Mouse (Mus musculus): ENCODE measurements around the gene Ckmt2. TPM values are rescaled to one million over a fixed set of nuclear protein-coding genes. Genes with fewer than 3 reads are reported as not detected.
A peak's percentile ranks its signal among the peaks of the same experiment; 100 is the strongest.

The Ckmt2 gene
- polyA plus RNA-seq, 1 experiment from 2014 or later, result not detected

DNA sequence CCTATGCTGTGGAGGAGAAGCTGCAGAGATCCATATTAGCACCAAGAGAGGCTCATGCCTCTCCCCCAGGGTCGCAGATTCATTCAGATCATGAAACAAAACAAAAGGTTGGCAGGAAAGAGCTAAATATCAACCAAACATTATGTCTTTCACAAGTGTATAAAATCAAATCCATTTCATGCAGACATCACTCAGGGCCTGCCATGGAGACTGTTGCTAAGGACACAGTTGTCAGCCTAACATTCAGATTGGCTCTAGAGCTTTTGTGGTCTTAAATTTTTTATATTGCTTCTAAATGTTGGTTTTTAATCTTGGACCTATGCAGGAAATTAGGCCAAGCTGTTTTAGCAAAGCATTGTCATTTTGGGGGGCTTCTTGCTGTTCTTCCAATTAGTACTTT, 8.1 kb downstream of the Ckmt2 start:
- no peaks in the 10 kb centered on the region for H3K27me3 ChIP-seq
- WGBS, result 75% methylated on average over 1 of the region's 1 CpGs
- no peak overlapping the region for H3K9ac ChIP-seq (replicated peaks)
- no peak overlapping the region for H3K4me2 ChIP-seq
- H3K27ac ChIP-seq, result no peak overlapping the region
- ATAC-seq (ENCODE audit: insufficient number of reproducible peaks, insufficient read depth, low FRiP score, low TSS enrichment, low read depth), result no peak
- H3K36me3 ChIP-seq, result no peaks in the 10 kb centered on the region
- no peaks in the 10 kb centered on the region for H3K4me1 ChIP-seq (replicated peaks)
- no peaks in the 10 kb centered on the region for H3K9me3 ChIP-seq
- H3K4me3 ChIP-seq (replicated peaks), result no peak overlapping the region

DNA sequence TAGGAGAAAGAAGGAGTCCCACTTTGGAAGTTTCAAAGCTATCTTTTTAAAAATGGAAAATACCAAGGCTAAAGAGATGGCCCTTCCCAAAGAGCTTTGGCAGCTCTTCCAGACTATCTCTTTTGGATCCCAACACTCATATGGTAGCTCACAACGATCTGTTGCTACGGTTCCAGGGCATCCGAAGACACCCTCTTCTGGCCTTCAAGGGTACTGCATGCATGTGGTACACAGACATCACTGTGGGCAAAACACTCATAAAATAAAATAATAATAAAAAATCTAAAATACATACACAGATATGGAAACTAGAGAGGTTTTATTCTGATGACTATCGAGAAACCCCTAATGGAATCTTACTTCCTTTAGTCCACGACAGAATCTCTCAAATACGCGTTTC, 17.9 kb downstream of the Ckmt2 start:
- no peak overlapping the region for H3K9ac ChIP-seq (replicated peaks)
- no peak overlapping the region for H3K27ac ChIP-seq
- H3K9me3 ChIP-seq, result no peaks in the 10 kb centered on the region
- H3K4me3 ChIP-seq (replicated peaks), result no peak overlapping the region
- no peaks in the 10 kb centered on the region for H3K27me3 ChIP-seq
- no peaks in the 10 kb centered on the region for H3K4me1 ChIP-seq (replicated peaks)
- ATAC-seq (ENCODE audit: insufficient number of reproducible peaks, insufficient read depth, low FRiP score, low TSS enrichment, low read depth), result no peak
- H3K4me2 ChIP-seq, result no peak overlapping the region
- no peaks in the 10 kb centered on the region for H3K36me3 ChIP-seq
- 79% methylated on average over 7 of the region's 7 CpGs for whole genome bisulfite sequencing

DNA sequence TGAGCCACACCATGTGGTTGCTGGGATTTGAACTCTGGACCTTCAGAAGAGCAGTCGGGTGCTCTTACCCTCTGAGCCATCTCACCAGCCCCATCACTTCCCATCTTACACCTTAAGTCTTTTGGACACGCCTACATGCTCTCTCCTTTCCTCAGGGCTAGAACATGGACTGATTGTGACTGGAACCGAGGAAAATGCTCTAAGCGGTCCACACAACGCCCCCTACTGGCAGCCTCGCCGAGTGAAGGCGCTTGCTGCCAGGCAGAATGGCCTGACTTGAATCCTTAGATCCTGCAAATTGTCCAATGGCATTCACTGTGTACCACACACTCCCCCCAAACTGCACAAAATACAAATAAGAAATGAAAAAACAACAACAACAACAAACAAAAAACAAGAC, 19.3 kb downstream of the Ckmt2 start:
- H3K9me3 ChIP-seq, result no peaks in the 10 kb centered on the region
- no peak overlapping the region for H3K4me2 ChIP-seq
- no peaks in the 10 kb centered on the region for H3K27me3 ChIP-seq
- WGBS, result 61% methylated on average over 8 of the region's 8 CpGs
- H3K4me1 ChIP-seq (replicated peaks), result no peaks in the 10 kb centered on the region
- ATAC-seq (ENCODE audit: insufficient number of reproducible peaks, insufficient read depth, low FRiP score, low TSS enrichment, low read depth), result no peak
- no peak overlapping the region for H3K9ac ChIP-seq (replicated peaks)
- H3K4me3 ChIP-seq (replicated peaks), result no peak overlapping the region
- H3K27ac ChIP-seq, result no peak overlapping the region
- no peaks in the 10 kb centered on the region for H3K36me3 ChIP-seq

DNA sequence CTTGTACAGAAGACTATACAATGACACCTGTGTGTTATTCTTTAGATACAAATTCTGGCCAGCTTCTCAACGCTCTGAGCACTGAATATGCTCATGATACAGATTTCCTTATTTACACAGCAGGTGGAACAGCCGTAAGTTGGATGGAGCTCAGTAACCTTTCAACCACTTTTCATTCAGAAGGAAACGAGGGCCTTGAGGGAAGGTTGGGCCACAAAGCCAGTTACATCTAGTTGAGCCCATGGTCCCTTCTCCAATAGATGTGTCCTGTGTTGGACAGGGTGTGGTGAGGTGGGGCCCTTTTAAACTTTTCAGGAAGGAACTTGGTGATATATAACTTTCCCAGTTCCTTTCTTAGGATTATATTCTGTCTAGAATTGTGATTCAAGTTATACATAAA, 22.3 kb downstream of the Ckmt2 start:
- Histone ChIP-seq H3K9me3 (no peaks in the 10 kb centered on the region), H3K4me3 (replicated peaks) (no peak overlapping the region), H3K27ac (no peak overlapping the region), H3K9ac (replicated peaks) (no peak overlapping the region), H3K36me3 (no peaks in the 10 kb centered on the region), H3K4me2 (no peak overlapping the region), H3K4me1 (replicated peaks) (no peaks in the 10 kb centered on the region), H3K27me3 (no peaks in the 10 kb centered on the region)
- no peak for ATAC-seq (ENCODE audit: insufficient number of reproducible peaks, insufficient read depth, low FRiP score, low TSS enrichment, low read depth)
- 85% methylated on average over 3 of the region's 3 CpGs for WGBS

DNA sequence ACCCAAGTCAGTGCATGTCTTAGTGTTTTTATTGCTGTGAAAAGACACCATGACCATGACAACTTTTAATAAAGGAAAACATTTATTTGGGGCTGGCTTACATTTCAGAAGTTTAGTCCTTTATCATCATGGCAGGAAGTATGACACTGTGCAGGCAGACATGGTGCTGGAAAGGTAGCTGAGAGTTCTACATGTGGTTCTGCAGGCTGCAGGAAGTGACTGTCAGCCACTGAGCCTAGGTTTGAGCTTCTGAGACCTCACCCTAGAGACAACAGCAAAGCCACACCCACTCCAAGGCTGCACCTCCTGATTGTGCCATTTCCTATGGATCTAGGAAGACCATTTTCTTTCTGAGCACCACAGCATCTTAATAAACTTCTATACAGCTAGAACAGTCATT, 48.8 kb downstream of the Ckmt2 start:
- Histone ChIP-seq H3K27me3 (no peaks in the 10 kb centered on the region), H3K4me1 (replicated peaks) (no peaks in the 10 kb centered on the region; the same call in 1 of the 2 replicates), H3K9ac (replicated peaks) (no peak overlapping the region), H3K4me2 (no peak overlapping the region), H3K4me3 (replicated peaks) (no peak overlapping the region), H3K27ac (no peak overlapping the region), H3K9me3 (no peaks in the 10 kb centered on the region), H3K36me3 (no peaks in the 10 kb centered on the region)
- no peak for ATAC-seq (ENCODE audit: insufficient number of reproducible peaks, insufficient read depth, low FRiP score, low TSS enrichment, low read depth)

DNA sequence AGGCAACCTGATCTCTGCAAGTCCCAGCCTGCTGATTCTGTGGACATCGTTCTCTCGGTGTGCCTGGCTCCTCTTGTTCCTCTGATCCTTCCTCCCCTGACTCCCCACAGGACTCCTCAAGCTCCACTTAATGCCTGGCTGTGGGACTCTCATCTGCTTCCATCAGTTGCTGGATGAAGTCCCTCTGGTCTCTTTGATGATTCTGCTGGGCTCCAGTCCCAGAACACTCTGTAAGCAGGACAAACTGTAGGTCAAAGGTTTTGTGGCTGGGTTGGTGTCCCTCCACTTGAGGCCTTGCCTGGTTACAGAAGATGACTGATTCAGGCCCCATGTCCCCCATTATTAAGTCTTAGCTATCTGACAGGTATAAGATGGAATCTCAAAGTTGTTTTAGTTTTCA, 50.6 kb downstream of the Ckmt2 start:
- ATAC-seq (ENCODE audit: insufficient number of reproducible peaks, insufficient read depth, low FRiP score, low TSS enrichment, low read depth), result no peak
- no peak overlapping the region for H3K4me2 ChIP-seq
- H3K9me3 ChIP-seq, result no peaks in the 10 kb centered on the region
- H3K27me3 ChIP-seq, result no peaks in the 10 kb centered on the region
- no peaks in the 10 kb centered on the region; the same call in 1 of the 2 replicates for H3K4me1 ChIP-seq (replicated peaks)
- 76% methylated on average over 2 of the region's 2 CpGs for WGBS
- no peak overlapping the region for H3K27ac ChIP-seq
- no peaks in the 10 kb centered on the region for H3K36me3 ChIP-seq
- H3K4me3 ChIP-seq (replicated peaks), result no peak overlapping the region
- H3K9ac ChIP-seq (replicated peaks), result no peak overlapping the region

DNA sequence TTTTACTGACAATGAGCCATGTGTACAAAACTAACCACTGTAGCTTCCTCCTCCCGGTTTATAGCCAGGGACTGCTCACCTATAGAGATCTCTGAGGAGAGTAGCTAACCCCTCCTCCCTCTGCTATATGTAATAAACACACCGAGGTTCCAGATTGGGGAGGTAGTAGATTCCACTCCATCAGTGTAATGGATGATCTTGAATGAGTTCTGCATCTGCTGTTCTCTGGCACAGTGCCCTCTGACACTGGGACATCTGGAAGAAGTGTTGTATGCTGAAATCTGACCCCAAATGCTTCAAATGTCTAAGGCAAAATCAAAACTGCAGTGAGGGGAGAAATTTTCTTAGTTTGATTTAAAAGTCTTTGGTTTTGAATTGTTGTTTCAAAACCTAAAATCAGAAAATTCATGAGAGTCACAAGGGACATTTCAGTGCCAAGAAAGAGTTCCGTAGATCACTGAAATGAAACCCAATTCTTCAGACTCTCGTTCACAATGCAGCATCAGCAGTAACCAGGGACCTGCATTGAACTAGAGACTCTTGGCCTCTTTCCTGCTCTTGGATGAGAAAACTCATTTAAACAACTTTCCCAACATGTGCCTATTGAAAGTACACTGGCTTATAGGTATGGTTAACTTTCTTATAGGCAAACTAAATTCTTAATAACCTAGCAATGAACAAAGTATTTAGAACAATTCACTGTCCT, 51.7 kb downstream of the Ckmt2 start:
- Histone ChIP-seq H3K4me2 (no peak overlapping the region), H3K4me1 (replicated peaks) (no peaks in the 10 kb centered on the region; the same call in 1 of the 2 replicates), H3K9ac (replicated peaks) (no peak overlapping the region), H3K27me3 (no peaks in the 10 kb centered on the region), H3K4me3 (replicated peaks) (no peak overlapping the region), H3K36me3 (no peaks in the 10 kb centered on the region), H3K27ac (no peak overlapping the region), H3K9me3 (no peaks in the 10 kb centered on the region)
- no peak; the same call in 1 of the 2 replicates for ATAC-seq (ENCODE audit: insufficient number of reproducible peaks, insufficient read depth, low FRiP score, low TSS enrichment, low read depth)
- 42% methylated on average over 4 of the region's 4 CpGs for WGBS

DNA sequence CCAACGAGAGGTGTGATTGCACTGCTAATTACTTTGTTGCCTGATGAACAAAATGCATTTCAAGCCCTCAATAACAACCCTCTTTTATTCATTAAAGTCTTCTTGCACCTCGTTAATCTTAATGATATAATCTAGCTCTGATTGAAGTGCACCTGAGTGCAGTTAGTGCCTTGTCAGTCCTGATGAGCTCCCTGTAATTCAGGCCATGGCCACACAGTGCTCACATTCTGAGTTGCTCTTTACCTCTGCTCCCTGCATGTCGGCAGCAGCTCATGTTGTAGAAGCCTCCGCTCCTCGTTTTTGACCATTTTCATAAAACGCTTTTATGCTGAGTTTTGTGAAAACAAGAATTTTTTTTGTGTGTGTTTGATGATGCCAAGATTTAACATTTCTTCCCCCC, 53.0 kb downstream of the Ckmt2 start:
- Histone ChIP-seq H3K4me2 (peak overlapping the region; percentile 20; the same call in 1 of the 2 replicates), H3K27ac (no peak overlapping the region), H3K4me1 (replicated peaks) (no peaks in the 10 kb centered on the region; the same call in 1 of the 2 replicates), H3K36me3 (no peaks in the 10 kb centered on the region), H3K27me3 (no peaks in the 10 kb centered on the region), H3K9ac (replicated peaks) (no peak overlapping the region), H3K4me3 (replicated peaks) (no peak overlapping the region), H3K9me3 (no peaks in the 10 kb centered on the region)
- 29% methylated on average over 6 of the region's 6 CpGs for WGBS
- no peak for ATAC-seq (ENCODE audit: insufficient number of reproducible peaks, insufficient read depth, low FRiP score, low TSS enrichment, low read depth)

DNA sequence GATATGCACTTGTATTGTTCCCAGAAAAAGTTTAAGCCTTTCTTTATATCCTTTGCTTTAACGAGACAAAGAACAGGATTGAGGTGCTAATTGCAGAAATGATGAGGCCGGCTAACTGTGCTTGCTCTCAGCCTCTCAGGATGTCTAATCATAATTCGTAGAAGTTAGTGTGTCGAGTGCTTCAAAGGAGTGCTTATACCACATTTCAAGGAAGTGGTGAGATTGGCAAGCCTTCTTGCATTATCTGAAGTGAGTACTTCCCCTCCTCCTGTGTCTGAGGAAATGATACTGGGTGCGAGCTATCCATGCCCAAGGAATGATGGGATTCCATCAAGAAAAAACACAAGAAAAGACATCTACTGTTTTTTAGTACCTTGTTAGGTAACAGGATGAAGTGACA, 62.0 kb downstream of the Ckmt2 start:
- WGBS, result 91% methylated on average over 5 of the region's 5 CpGs

DNA sequence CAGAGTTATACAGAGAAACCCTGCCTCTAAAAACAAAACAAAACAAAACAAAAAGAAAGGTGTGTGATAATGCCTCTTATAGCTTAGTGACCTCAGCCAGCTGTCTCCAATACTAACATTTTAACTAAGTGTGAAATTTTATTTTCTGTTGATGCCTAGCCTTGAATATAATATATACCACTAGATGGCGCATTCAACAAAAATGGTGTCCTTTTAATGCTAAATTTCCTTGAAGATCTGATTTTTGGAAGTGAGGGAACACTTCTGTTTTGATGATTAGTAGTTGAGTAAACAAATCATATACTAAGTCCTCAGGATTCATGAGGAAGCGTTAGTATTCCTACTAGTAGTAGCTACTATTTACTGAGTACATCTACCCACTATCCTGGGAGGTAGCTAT, 67.2 kb downstream of the Ckmt2 start:
- Histone ChIP-seq H3K9me3 (peaks cover 9% of the 10 kb centered on the region; the same call in 1 of the 2 replicates), H3K36me3 (peaks cover 15% of the 10 kb centered on the region), H3K4me1 (replicated peaks) (peaks cover 9% of the 10 kb centered on the region), H3K4me3 (replicated peaks) (no peak overlapping the region), H3K27me3 (no peaks in the 10 kb centered on the region), H3K27ac (no peak overlapping the region), H3K9ac (replicated peaks) (no peak overlapping the region), H3K4me2 (no peak overlapping the region)
- 39% methylated on average over 2 of the region's 2 CpGs for WGBS
- no peak for ATAC-seq (ENCODE audit: insufficient number of reproducible peaks, insufficient read depth, low FRiP score, low TSS enrichment, low read depth)

More for the DNA sequence above, 62.0 kb downstream of the Ckmt2 start:
- Histone ChIP-seq H3K4me2 (no peak overlapping the region), H3K4me3 (replicated peaks) (no peak overlapping the region), H3K4me1 (replicated peaks) (no peaks in the 10 kb centered on the region), H3K9ac (replicated peaks) (no peak overlapping the region), H3K27me3 (no peaks in the 10 kb centered on the region), H3K9me3 (peaks cover 9% of the 10 kb centered on the region; the same call in 1 of the 2 replicates), H3K36me3 (no peaks in the 10 kb centered on the region), H3K27ac (no peak overlapping the region)
- no peak for ATAC-seq (ENCODE audit: insufficient number of reproducible peaks, insufficient read depth, low FRiP score, low TSS enrichment, low read depth)

DNA sequence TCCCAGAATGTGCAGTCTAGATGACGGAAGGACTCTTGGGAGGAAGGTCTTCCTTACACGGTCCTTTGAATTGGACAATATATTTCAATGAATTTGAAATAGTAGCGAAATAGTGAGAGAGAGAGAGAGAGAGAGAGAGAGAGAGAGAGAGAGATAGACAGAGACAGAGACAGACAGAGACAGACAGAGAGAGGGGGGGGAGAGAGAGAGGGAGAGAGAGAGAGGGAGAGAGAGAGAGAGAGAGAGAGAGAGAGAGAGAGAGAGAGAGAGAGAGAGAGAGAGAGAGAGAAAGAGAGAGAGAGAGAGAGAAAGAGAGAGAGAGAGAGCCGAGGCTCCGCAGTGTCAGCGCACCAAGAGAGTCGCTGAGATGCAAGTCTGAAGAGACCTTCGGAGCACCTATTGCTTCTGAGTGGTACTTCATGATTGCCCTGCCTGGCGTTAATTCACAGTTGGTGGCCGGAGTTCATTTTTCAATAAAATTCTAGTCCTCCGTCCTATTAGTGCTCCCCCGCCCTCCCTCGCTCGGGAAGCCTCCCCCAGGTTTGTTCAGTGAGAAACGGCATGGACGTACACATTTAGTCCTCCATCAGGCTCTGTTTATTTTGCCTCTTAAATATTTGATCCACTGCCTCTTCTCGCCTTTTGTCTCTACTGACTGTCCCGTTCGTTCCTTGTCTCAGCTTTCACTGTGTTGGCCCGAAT, 68.7 kb downstream of the Ckmt2 start:
- Histone ChIP-seq H3K4me2 (peak overlapping the region; percentile 67), H3K9me3 (no peaks in the 10 kb centered on the region), H3K9ac (replicated peaks) (peak overlapping the region; percentile 95), H3K4me1 (replicated peaks) (peaks cover 9% of the 10 kb centered on the region), H3K27ac (peak overlapping the region; percentile 96), H3K36me3 (peaks cover 19% of the 10 kb centered on the region), H3K27me3 (no peaks in the 10 kb centered on the region), H3K4me3 (replicated peaks) (peak overlapping the region; percentile 90)
- no peak for ATAC-seq (ENCODE audit: insufficient number of reproducible peaks, insufficient read depth, low FRiP score, low TSS enrichment, low read depth)
- 39% methylated on average over 20 of the region's 20 CpGs for WGBS
